Mouse (Mus musculus): ENCODE measurements around the gene Cdkal1. TPM values are rescaled to one million over a fixed set of nuclear protein-coding genes. Genes with fewer than 3 reads are reported as not detected.
A peak's percentile ranks its signal among the peaks of the same experiment; 100 is the strongest.

Gene Cdkal1
- total and polyA plus RNA-seq, 2 experiments from 2014 or later, result 11.1 to 18.9 TPM

DNA sequence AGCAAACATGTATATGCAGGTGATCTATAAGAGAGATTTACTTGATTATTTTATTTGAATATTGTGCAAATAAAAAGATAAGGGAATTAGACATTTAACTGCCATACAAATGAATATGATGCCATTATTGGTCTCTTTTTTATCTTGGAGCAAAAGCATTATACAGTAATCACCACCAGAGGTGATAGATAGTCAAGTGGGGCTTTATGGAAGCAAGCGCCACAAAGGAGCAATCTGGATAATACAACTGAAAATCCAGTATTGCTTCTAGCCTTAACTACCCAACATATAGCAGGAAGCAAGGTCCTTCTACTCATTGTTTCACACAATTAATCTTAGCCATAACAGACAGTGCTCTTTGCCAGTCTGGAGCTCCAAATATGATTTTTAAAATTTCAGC is 234.1 kb downstream of the Cdkal1 start:
- Histone ChIP-seq H3K4me3 (ENCODE audit: low read length) (no peak overlapping the region), H3K9ac (replicated peaks; ENCODE audit: low read length) (no peak overlapping the region), H3K9me3 (ENCODE audit: low read length) (no peaks in the 10 kb centered on the region), H3K27ac (no peak overlapping the region), H3K4me1 (ENCODE audit: insufficient read depth, low read length) (no peaks in the 10 kb centered on the region), H3K4me2 (ENCODE audit: low read depth, low read length) (no peak overlapping the region), H3K27me3 (ENCODE audit: insufficient read depth, low read length) (no peaks in the 10 kb centered on the region), H3K36me3 (ENCODE audit: insufficient read depth, low read length) (no peaks in the 10 kb centered on the region)
- no peak for ATAC-seq
- no peak for DNase-seq (ENCODE audit: low spot score)
- 82% methylated on average over 1 of the region's 1 CpGs for WGBS
- peak; percentile 35; the same call in 1 of the 2 replicates for TF ChIP-seq CTCF (IDR thresholded peaks at IDR 0.05; ENCODE audit: low read depth)

DNA sequence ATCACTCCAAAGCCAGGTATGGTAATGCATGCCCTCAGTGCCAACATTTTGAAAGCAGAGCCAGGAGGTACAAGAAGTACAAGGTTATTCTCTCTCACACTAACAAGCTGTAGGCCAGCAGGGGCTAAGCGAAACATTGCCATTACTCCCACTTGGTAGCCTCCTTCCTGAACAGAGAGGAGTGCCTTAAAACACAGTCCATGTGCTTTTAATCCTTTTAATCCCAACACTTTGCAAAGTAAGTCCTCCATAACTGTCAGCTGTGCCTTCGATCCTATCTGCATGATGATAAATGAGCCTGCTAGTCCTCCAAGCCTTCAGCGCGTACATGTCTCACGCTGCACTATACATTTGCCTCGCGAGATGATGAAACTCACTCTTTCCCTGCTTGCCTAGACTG is 234.6 kb downstream of the Cdkal1 start:
- no peaks in the 10 kb centered on the region for H3K27me3 ChIP-seq (ENCODE audit: insufficient read depth, low read length)
- no peaks in the 10 kb centered on the region for H3K4me1 ChIP-seq (ENCODE audit: insufficient read depth, low read length)
- no peak overlapping the region for H3K9ac ChIP-seq (replicated peaks; ENCODE audit: low read length)
- H3K4me2 ChIP-seq (ENCODE audit: low read depth, low read length), result no peak overlapping the region
- no peaks in the 10 kb centered on the region for H3K9me3 ChIP-seq (ENCODE audit: low read length)
- no peak overlapping the region for H3K4me3 ChIP-seq (ENCODE audit: low read length)
- no peak for TF ChIP-seq CTCF (IDR thresholded peaks at IDR 0.05; ENCODE audit: low read depth)
- DNase-seq (ENCODE audit: low spot score), result no peak
- no peaks in the 10 kb centered on the region for H3K36me3 ChIP-seq (ENCODE audit: insufficient read depth, low read length)
- ATAC-seq, result no peak
- H3K27ac ChIP-seq, result no peak overlapping the region
- WGBS, result 79% methylated on average over 7 of the region's 7 CpGs

DNA sequence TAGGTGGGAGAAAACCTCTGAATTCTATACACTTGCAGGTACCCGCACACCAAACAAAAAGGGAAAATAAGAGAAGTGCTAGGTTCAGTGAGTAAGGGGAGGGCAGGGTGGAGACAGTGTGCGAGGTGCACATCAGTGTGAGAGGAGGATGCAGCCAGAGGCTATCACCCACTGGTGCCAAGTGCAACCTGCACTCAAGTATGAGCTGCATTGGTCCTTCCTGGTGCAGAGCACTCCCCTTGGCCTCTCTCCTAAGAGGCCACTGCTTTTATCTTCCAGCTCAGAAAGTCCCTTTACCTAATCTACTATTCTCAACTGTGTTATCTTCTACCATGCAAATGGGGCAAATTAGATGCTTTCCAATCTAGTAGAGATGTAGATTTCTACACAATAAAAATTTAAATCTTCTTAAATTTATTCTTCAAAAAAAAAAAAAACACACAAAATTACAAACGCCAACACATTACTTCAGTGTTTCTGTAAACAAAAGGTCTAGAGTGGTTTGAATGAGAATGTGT is 238.8 kb downstream of the Cdkal1 start:
- H3K9me3 ChIP-seq (ENCODE audit: low read length), result no peaks in the 10 kb centered on the region
- TF ChIP-seq CTCF (IDR thresholded peaks at IDR 0.05; ENCODE audit: low read depth), result no peak
- DNase-seq (ENCODE audit: low spot score), result no peak
- no peak overlapping the region for H3K4me2 ChIP-seq (ENCODE audit: low read depth, low read length)
- no peaks in the 10 kb centered on the region for H3K27me3 ChIP-seq (ENCODE audit: insufficient read depth, low read length)
- WGBS, result 87% methylated on average over 3 of the region's 3 CpGs
- no peak overlapping the region for H3K9ac ChIP-seq (replicated peaks; ENCODE audit: low read length)
- no peak overlapping the region for H3K27ac ChIP-seq
- no peak for ATAC-seq
- H3K36me3 ChIP-seq (ENCODE audit: insufficient read depth, low read length), result no peaks in the 10 kb centered on the region
- H3K4me3 ChIP-seq (ENCODE audit: low read length), result no peak overlapping the region
- H3K4me1 ChIP-seq (ENCODE audit: insufficient read depth, low read length), result no peaks in the 10 kb centered on the region

DNA sequence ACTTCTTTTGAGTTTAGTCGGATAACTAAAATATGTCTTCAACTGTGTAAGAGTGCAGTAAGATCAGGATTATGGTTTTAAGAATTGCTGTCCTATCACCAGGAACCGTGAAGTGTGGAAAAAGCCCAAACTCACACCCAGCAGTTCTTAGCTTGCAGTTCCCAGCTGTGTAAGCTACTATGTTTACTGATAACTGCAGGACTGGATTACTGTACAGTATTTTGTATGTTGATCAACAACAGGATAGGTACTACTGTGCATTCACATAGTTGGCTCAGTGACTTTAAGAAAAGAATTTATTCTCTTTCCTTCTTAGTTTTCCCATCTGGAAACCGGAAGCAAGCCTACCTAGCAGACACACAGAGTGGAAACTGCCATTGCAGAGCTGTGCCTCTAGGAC is 239.5 kb downstream of the Cdkal1 start:
- no peak for TF ChIP-seq CTCF (IDR thresholded peaks at IDR 0.05; ENCODE audit: low read depth)
- no peaks in the 10 kb centered on the region for H3K36me3 ChIP-seq (ENCODE audit: insufficient read depth, low read length)
- H3K4me1 ChIP-seq (ENCODE audit: insufficient read depth, low read length), result no peaks in the 10 kb centered on the region
- no peak overlapping the region for H3K4me2 ChIP-seq (ENCODE audit: low read depth, low read length)
- no peaks in the 10 kb centered on the region for H3K9me3 ChIP-seq (ENCODE audit: low read length)
- H3K27me3 ChIP-seq (ENCODE audit: insufficient read depth, low read length), result no peaks in the 10 kb centered on the region
- WGBS, result 92% methylated on average over 3 of the region's 3 CpGs
- DNase-seq (ENCODE audit: low spot score) (no peak), ATAC-seq (no peak)
- H3K27ac ChIP-seq, result no peak overlapping the region
- no peak overlapping the region for H3K9ac ChIP-seq (replicated peaks; ENCODE audit: low read length)
- no peak overlapping the region for H3K4me3 ChIP-seq (ENCODE audit: low read length)

DNA sequence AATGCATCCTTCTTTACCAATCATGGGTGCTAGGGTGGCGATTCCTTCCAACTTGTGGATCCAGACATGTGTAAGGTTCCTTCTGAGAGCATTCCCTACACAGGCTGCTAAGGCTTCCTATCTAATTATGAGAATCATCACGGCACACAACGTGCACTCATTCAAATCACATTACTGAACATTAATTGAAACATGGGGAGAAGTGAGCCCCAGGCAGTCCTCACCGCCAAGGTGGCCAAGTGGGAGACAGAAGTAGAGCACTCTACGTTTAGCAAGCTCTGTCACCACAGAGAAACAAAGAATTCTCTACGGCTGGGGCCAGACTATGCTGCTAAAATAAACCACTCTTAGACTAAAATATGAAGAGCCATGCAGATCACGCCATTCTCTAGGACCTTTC is 240.4 kb downstream of the Cdkal1 start:
- peak; percentile 24 for DNase-seq (ENCODE audit: low spot score)

DNA sequence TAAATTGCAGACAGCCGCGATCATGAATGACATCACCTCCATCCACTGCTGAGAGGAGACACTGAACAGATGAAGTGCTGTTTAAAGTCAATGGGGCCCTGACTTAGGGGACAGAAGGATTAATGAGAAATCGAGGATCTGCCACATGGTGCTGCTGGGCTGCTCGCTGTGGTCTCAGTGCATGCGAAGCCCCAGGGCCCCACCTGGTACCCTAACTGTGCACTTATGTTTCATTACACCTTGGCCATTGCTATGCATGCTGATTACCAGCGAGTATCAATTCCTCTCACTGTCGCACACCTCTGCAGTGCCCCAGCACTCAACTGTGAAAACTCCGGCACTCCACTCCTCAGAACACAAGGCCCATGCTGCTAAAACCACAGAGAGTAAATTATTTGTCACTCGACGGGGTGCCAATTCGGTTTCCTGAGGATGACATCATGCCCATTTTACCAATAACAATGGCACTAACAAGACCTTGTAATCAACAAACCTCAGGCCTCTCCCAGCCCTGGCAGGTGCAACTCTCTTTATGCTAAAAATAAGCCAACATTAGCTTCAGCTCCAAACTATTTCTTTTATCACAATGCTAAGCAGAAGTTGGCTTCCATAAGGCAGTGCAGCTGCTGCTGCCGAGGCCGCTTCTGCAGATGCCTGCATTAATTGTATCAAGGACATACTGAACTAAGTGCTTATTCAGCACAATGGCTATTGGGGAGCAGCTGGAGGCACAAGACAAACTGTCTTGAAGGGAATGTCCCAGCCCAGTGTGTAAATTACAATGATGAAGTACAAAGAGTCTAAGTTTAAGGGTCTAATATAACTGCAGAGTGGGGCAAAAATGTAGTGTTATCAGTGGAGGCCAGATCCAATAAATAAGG is 245.2 kb downstream of the Cdkal1 start:
- Histone ChIP-seq H3K27ac (peak overlapping the region; percentile 54; the same call in 1 of the 2 replicates), H3K27me3 (ENCODE audit: insufficient read depth, low read length) (no peaks in the 10 kb centered on the region), H3K9ac (replicated peaks; ENCODE audit: low read length) (no peak overlapping the region), H3K9me3 (ENCODE audit: low read length) (no peaks in the 10 kb centered on the region), H3K36me3 (ENCODE audit: insufficient read depth, low read length) (no peaks in the 10 kb centered on the region), H3K4me1 (ENCODE audit: insufficient read depth, low read length) (peaks cover 7% of the 10 kb centered on the region; the same call in 1 of the 2 replicates), H3K4me3 (ENCODE audit: low read length) (no peak overlapping the region), H3K4me2 (ENCODE audit: low read depth, low read length) (no peak overlapping the region)
- peak; percentile 40 for DNase-seq (ENCODE audit: low spot score)
- TF ChIP-seq CTCF (IDR thresholded peaks at IDR 0.05; ENCODE audit: low read depth), result no peak
- peak; percentile 75 for ATAC-seq
- WGBS, result 18% methylated on average over 13 of the region's 13 CpGs

More for the DNA sequence above, 240.4 kb downstream of the Cdkal1 start:
- Histone ChIP-seq H3K9me3 (ENCODE audit: low read length) (no peaks in the 10 kb centered on the region), H3K4me3 (ENCODE audit: low read length) (no peak overlapping the region), H3K27ac (no peak overlapping the region), H3K4me2 (ENCODE audit: low read depth, low read length) (no peak overlapping the region), H3K27me3 (ENCODE audit: insufficient read depth, low read length) (no peaks in the 10 kb centered on the region), H3K36me3 (ENCODE audit: insufficient read depth, low read length) (no peaks in the 10 kb centered on the region), H3K9ac (replicated peaks; ENCODE audit: low read length) (no peak overlapping the region), H3K4me1 (ENCODE audit: insufficient read depth, low read length) (peaks cover 6% of the 10 kb centered on the region; the same call in 1 of the 2 replicates)
- WGBS, result 61% methylated on average over 7 of the region's 7 CpGs
- ATAC-seq, result peak; percentile 42; the same call in 1 of the 2 replicates
- TF ChIP-seq CTCF (IDR thresholded peaks at IDR 0.05; ENCODE audit: low read depth), result no peak

DNA sequence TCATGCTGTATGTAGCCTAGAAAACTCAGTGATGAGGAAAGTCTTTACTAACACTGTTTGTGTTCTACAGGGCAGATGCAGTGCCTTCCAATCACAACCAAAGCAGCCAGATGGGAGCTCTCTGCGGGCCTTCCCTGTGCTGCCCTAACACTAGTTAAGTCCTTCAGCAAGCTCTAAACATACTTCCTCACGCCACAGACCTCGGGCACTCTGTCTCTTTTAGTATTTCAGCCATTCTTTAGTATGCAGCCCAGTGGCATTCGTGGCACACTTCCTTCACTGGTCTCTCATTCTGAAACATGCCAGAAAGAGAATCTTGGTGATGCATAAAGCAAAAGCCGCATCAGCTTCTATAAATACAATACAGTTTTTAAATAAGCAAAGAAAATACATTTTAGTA is 246.0 kb downstream of the Cdkal1 start:
- no peak overlapping the region for H3K4me2 ChIP-seq (ENCODE audit: low read depth, low read length)
- 50% methylated on average over 5 of the region's 5 CpGs for WGBS
- no peak overlapping the region for H3K9ac ChIP-seq (replicated peaks; ENCODE audit: low read length)
- no peaks in the 10 kb centered on the region for H3K27me3 ChIP-seq (ENCODE audit: insufficient read depth, low read length)
- H3K4me1 ChIP-seq (ENCODE audit: insufficient read depth, low read length), result peaks cover 7% of the 10 kb centered on the region; the same call in 1 of the 2 replicates
- H3K9me3 ChIP-seq (ENCODE audit: low read length), result no peaks in the 10 kb centered on the region
- H3K36me3 ChIP-seq (ENCODE audit: insufficient read depth, low read length), result no peaks in the 10 kb centered on the region
- H3K27ac ChIP-seq, result no peak overlapping the region
- no peak for TF ChIP-seq CTCF (IDR thresholded peaks at IDR 0.05; ENCODE audit: low read depth)
- DNase-seq (ENCODE audit: low spot score) (no peak), ATAC-seq (no peak)
- no peak overlapping the region for H3K4me3 ChIP-seq (ENCODE audit: low read length)
